Mouse (Mus musculus) CH12.LX (cell line): ENCODE results near the gene Arrdc1. TPM values are rescaled to one million over a fixed set of nuclear protein-coding genes. Genes with fewer than 3 reads are reported as not detected.
A peak's percentile ranks its signal among the peaks of the same experiment; 100 is the strongest.

ENCODE experiments used
- DNase-seq: peaks from one replicate; pipeline ENCODE4 v3.0.0-alpha.2; 2013; ENCODE audit errors: extremely low read depth
- H3K27ac ChIP-seq: 2 replicates; pipeline ENCODE4 v1.5.1; 2012; ENCODE audit warnings: low read depth, mild to moderate bottlenecking, control low read depth, moderate library complexity; ENCODE audit not compliant: insufficient read depth
- H3K27me3 ChIP-seq: replicated peaks from 2 replicates; pipeline ENCODE3; 2012; ENCODE audit warnings: inconsistent platforms
- H3K36me3 ChIP-seq, 2 experiments: replicated peaks in 1 of 2; 2 replicates each; pipeline versions ENCODE3 to v1.6.1; 2012; ENCODE audit warnings: inconsistent platforms in 1 of 2, low read length in 1 of 2, mild to moderate bottlenecking in 1 of 2, mixed read lengths in 1 of 2, moderate library complexity in 1 of 2; ENCODE audit not compliant: control insufficient read depth in 1 of 2, insufficient read depth in 1 of 2
- H3K4me1 ChIP-seq, 2 experiments: 2 replicates each; pipeline ENCODE4 v1.6.1; 2012; ENCODE audit warnings: inconsistent platforms in 1 of 2, moderate library complexity in 1 of 2; ENCODE audit not compliant: insufficient read depth in 2 of 2, control insufficient read depth in 1 of 2
- H3K4me2 ChIP-seq: 2 replicates; pipeline ENCODE4 v1.6.1; 2012; ENCODE audit warnings: low read depth, mild to moderate bottlenecking, control low read depth; ENCODE audit not compliant: poor library complexity, insufficient read depth, severe bottlenecking
- H3K4me3 ChIP-seq, 3 experiments: fragments of 150-350 bp in 1 of 3; sonication (generic) in 1 of 3; replicated peaks in 1 of 3; 2 replicates each; pipeline versions ENCODE3 to v1.5.1; 2011 to 2012; ENCODE audit warnings: low read depth in 2 of 3, low read length in 2 of 3, mild to moderate bottlenecking in 2 of 3, moderate library complexity in 2 of 3, control low read depth in 1 of 3, improper control_type of control experiment in 1 of 3, inconsistent platforms in 1 of 3, mixed read lengths in 1 of 3; ENCODE audit not compliant: poor library complexity in 1 of 3
- H3K79me2 ChIP-seq: replicated peaks from 2 replicates; pipeline ENCODE4 v1.6.1; 2012; ENCODE audit warnings: mild to moderate bottlenecking, moderate library complexity; ENCODE audit not compliant: control insufficient read depth, poor library complexity, insufficient read depth, severe bottlenecking; ENCODE audit errors: extremely low read depth
- H3K9ac ChIP-seq: 2 replicates; pipeline ENCODE4 v1.6.1; 2012; ENCODE audit warnings: low read depth, mild to moderate bottlenecking, control low read depth, moderate library complexity; ENCODE audit not compliant: insufficient read depth
- H3K9me3 ChIP-seq: replicated peaks from 2 replicates; pipeline ENCODE3; 2012; ENCODE audit warnings: low read length, inconsistent platforms, mixed read lengths
- BHLHE40 ChIP-seq: IDR thresholded peaks from 2 replicates; pipeline ENCODE4 v1.6.1; 2011; ENCODE audit warnings: mild to moderate bottlenecking, low read depth, low read length, improper control_type of control experiment
- CHD1 ChIP-seq: IDR thresholded peaks from 2 replicates; pipeline ENCODE4 v1.6.1; 2012; ENCODE audit warnings: low read depth, low read length, improper control_type of control experiment, inconsistent platforms
- CHD2 ChIP-seq: IDR thresholded peaks from 2 replicates; pipeline ENCODE4 v1.6.1; 2011; ENCODE audit warnings: low read length, improper control_type of control experiment
- E2F4 ChIP-seq: IDR thresholded peaks from 2 replicates; pipeline ENCODE4 v1.6.1; 2011; ENCODE audit warnings: low read depth, low read length, improper control_type of control experiment; ENCODE audit not compliant: insufficient replicate concordance
- ELF1 ChIP-seq: IDR thresholded peaks from 2 replicates; pipeline ENCODE4 v1.6.1; 2014; ENCODE audit warnings: low read depth, mild to moderate bottlenecking, inconsistent platforms, low read length, improper control_type of control experiment
- EP300 ChIP-seq: IDR thresholded peaks from 2 replicates; pipeline ENCODE4 v1.6.1; 2011; ENCODE audit warnings: low read length, improper control_type of control experiment
- ETS1 ChIP-seq: conservative IDR thresholded peaks from 2 replicates; pipeline ENCODE4 v1.6.1; 2012; ENCODE audit warnings: low read depth, mild to moderate bottlenecking, inconsistent platforms, low read length, improper control_type of control experiment, moderate library complexity
- GABPA ChIP-seq: IDR thresholded peaks from 2 replicates; pipeline ENCODE4 v1.6.1; 2012; ENCODE audit warnings: low read depth, low read length, improper control_type of control experiment, inconsistent platforms; ENCODE audit not compliant: insufficient replicate concordance
- HCFC1 ChIP-seq: IDR thresholded peaks from 2 replicates; pipeline ENCODE4 v1.6.1; 2012; ENCODE audit warnings: low read depth, mild to moderate bottlenecking, inconsistent platforms, low read length, improper control_type of control experiment
- IRF4 ChIP-seq: IDR thresholded peaks from 2 replicates; pipeline ENCODE4 v1.6.1; 2014; ENCODE audit warnings: low read depth, mild to moderate bottlenecking, inconsistent platforms, low read length, improper control_type of control experiment
- JUN ChIP-seq: IDR thresholded peaks from 2 replicates; pipeline ENCODE4 v1.6.1; 2011; ENCODE audit warnings: low read depth, mild to moderate bottlenecking, low read length, improper control_type of control experiment, moderate library complexity; ENCODE audit not compliant: insufficient read depth
- JUND ChIP-seq: conservative IDR thresholded peaks from 2 replicates; pipeline ENCODE4 v1.6.1; 2011; ENCODE audit warnings: low read depth, low read length, improper control_type of control experiment
- KAT2A ChIP-seq: IDR thresholded peaks from 2 replicates; pipeline ENCODE4 v1.6.1; 2012; ENCODE audit warnings: low read length, improper control_type of control experiment, inconsistent platforms; ENCODE audit not compliant: insufficient replicate concordance
- MAFK ChIP-seq: IDR thresholded peaks from 2 replicates; pipeline ENCODE4 v1.6.1; 2011; ENCODE audit warnings: low read length, improper control_type of control experiment; ENCODE audit not compliant: insufficient replicate concordance
- MAX ChIP-seq: IDR thresholded peaks from 2 replicates; pipeline ENCODE4 v1.6.1; 2011; ENCODE audit warnings: low read length, improper control_type of control experiment
- MAZ ChIP-seq: IDR thresholded peaks from 2 replicates; pipeline ENCODE4 v1.6.1; 2012; ENCODE audit warnings: low read depth, mild to moderate bottlenecking, inconsistent platforms, low read length, improper control_type of control experiment, moderate library complexity
- MEF2A ChIP-seq: IDR thresholded peaks from 2 replicates; pipeline ENCODE4 v1.6.1; 2014; ENCODE audit warnings: low read depth, mild to moderate bottlenecking, inconsistent platforms, low read length, improper control_type of control experiment, borderline replicate concordance
- MXI1 ChIP-seq: IDR thresholded peaks from 2 replicates; pipeline ENCODE4 v1.6.1; 2011; ENCODE audit warnings: mild to moderate bottlenecking, low read depth, low read length, improper control_type of control experiment
- MYC ChIP-seq: IDR thresholded peaks from 2 replicates; pipeline ENCODE4 v1.6.1; 2011; ENCODE audit warnings: low read depth, mild to moderate bottlenecking, improper control_type of control experiment, low read length
- NRF1 ChIP-seq: IDR thresholded peaks from 2 replicates; pipeline ENCODE4 v1.6.1; 2014; ENCODE audit warnings: low read depth, mild to moderate bottlenecking, inconsistent platforms, low read length, improper control_type of control experiment, moderate library complexity
- PAX5 ChIP-seq: IDR thresholded peaks from 2 replicates; pipeline ENCODE4 v1.6.1; 2012; ENCODE audit warnings: low read length, inconsistent platforms, mixed read lengths
- POLR2A ChIP-seq: IDR thresholded peaks from 2 replicates; pipeline ENCODE4 v1.6.1; 2011; ENCODE audit warnings: low read depth, mild to moderate bottlenecking, improper control_type of control experiment, low read length
- RCOR1 ChIP-seq: conservative IDR thresholded peaks from 2 replicates; pipeline ENCODE4 v1.6.1; 2012; ENCODE audit warnings: low read depth, mild to moderate bottlenecking, inconsistent platforms, low read length, improper control_type of control experiment
- SIN3A ChIP-seq: IDR thresholded peaks from 2 replicates; pipeline ENCODE4 v1.6.1; 2012; ENCODE audit warnings: low read length, improper control_type of control experiment, inconsistent platforms
- SMC3 ChIP-seq: IDR thresholded peaks from 2 replicates; pipeline ENCODE4 v1.6.1; 2011; ENCODE audit warnings: low read depth, low read length, improper control_type of control experiment
- TBP ChIP-seq: conservative IDR thresholded peaks from 2 replicates; pipeline ENCODE4 v1.6.1; 2011; ENCODE audit warnings: low read depth, low read length, improper control_type of control experiment
- TCF12 ChIP-seq: IDR thresholded peaks from 2 replicates; pipeline ENCODE4 v1.6.1; 2014; ENCODE audit warnings: low read depth, mild to moderate bottlenecking, inconsistent platforms, low read length, improper control_type of control experiment
- ZC3H11A ChIP-seq: IDR thresholded peaks from 2 replicates; pipeline ENCODE4 v1.6.1; 2012; ENCODE audit warnings: low read depth, mild to moderate bottlenecking, inconsistent platforms, low read length, improper control_type of control experiment
- ZKSCAN1 ChIP-seq: IDR thresholded peaks from 2 replicates; pipeline ENCODE4 v1.6.1; 2012; ENCODE audit warnings: low read depth, inconsistent platforms, low read length, improper control_type of control experiment, borderline replicate concordance
- ZMIZ1 ChIP-seq: IDR thresholded peaks from 2 replicates; pipeline ENCODE4 v1.6.1; 2012; ENCODE audit warnings: low read depth, mild to moderate bottlenecking, inconsistent platforms, low read length, improper control_type of control experiment
- ZNF384 ChIP-seq: IDR thresholded peaks from 2 replicates; pipeline ENCODE4 v1.6.1; 2012; ENCODE audit warnings: low read depth, low read length, improper control_type of control experiment, inconsistent platforms
- dilution Hi-C: fragments of 300-500 bp; cut with MboI; formaldehyde crosslinking; loops from 2 replicates; pipeline ENCODE4 v1.14.3; 2020; ENCODE audit warnings: low sequenced_read_pairs; ENCODE audit not compliant: extremely low pct_unique_long_range_greater_than_20kb, extremely low pct_ligation_motif_present
- in situ Hi-C: fragments of 300-500 bp; cut with MboI; formaldehyde crosslinking; loops from 3 replicates; pipeline ENCODE4 v1.14.3; 2019; ENCODE audit warnings: low sequenced_read_pairs, low pct_ligation_motif_present, low pct_unique_long_range_greater_than_20kb, mixed read lengths
- polyA plus RNA-seq: library from polyadenylated mRNA; unstranded; fragments of >175 nt; gene quantifications from 2 replicates; pipeline ENCODE4 v1.2.1, GENCODE M21; 2012; ENCODE audit warnings: low read depth; ENCODE audit not compliant: insufficient read length
- total RNA-seq, 2 experiments: library from RNA; depleted of rRNA; stranded (reverse); fragments of 300-350 nt in 1 of 2; fragments of >200 nt in 1 of 2; gene quantifications; 2 replicates each; pipeline ENCODE4 v1.2.3; 2012 to 2014

Gene Arrdc1
- total and polyA plus RNA-seq, 3 experiments: 24.6 to 32.8 (median 31.5) TPM

DNA sequence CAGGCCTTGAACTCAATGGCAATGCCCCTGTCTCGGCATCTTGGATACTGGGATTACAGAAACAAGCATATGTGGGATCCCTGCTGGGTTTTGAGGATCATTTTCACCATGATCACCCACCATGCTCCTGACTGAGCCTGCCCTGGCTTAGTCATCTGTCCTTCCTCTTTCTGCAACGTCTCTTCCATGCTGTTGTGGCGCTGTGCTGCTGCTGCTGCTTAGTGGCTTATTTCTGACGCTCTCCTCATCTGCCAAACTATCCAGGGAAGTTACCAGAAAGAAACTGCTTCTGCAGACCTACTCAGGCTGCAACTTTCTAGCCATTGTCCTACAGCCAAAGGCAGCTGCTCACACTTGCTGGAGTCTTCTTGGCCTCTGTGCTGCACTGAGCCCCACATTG lies 35.3 kb upstream of the Arrdc1 start:
- TF ChIP-seq KAT2A (no peak), MYC (no peak)
- no peaks in the 10 kb centered on the region for H3K27me3 ChIP-seq
- dilution Hi-C loops (no loop called here), in situ Hi-C loops (no loop called here)
- H3K27ac ChIP-seq: no peak overlapping the region
- H3K9me3 ChIP-seq: no peaks in the 10 kb centered on the region
- H3K4me1 ChIP-seq: peaks cover 2 to 17% of the 10 kb centered on the region in 2 experiments; a peak in 3 of 4 replicates
- H3K9ac ChIP-seq: no peak overlapping the region
- no peak overlapping the region for H3K4me3 ChIP-seq
- peaks cover 58 to 80% of the 10 kb centered on the region in 2 experiments for H3K36me3 ChIP-seq
- no peak overlapping the region for H3K4me2 ChIP-seq
- 0 out of 2 replicates have a peak, but pooled peaks cover 5% of the 10 kb centered on the region for H3K79me2 ChIP-seq
- DNase-seq: no peak

DNA sequence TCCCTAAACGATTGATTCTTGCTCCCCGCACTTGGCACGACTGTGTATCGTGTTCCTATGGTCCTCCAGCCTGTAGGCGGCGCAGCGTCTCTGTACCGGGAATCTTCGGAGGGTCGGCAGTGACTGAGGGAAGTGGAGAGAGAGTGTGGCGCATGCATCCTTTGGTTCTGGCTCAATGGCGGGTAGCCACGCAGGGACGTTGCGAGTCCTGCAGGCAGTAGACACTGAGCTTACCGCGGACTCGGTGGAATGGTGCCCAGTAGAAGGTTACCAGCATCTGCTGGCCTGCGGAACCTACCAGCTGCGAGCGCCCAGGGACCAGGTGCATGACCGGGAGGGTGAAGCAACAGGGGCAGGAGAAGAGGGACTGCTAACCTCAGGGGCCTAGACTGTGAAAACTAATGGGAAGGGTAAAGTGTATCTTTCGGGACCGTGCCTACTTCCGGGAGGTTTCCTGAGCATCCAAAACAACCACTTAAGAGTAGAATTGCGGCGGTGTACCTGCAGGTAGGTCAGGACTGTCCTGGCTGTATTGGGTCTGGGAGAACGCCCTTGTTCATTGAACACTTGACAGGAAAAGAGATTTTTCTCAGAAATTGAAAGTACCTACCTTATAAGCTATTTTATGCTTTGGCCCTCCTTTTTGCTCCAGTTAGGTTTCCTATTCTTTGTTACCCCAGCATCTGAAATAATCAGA lies 27.4 kb upstream of the Arrdc1 start, which contains the start of gene Dph7:
TSS of gene Dph7 (plus strand) at position 97 of the 697 bp plus-strand sequence.
- Histone ChIP-seq H3K9me3 (no peaks in the 10 kb centered on the region), H3K36me3 (peaks cover 52 to 76% of the 10 kb centered on the region in 2 experiments), H3K9ac (peak within 1 kb of the TSS; percentile 91), H3K79me2 (peaks cover 20% of the 10 kb centered on the region), H3K4me3 (peak within 1 kb of the TSS; percentile 61 to 97 (median 96)), H3K4me2 (peak within 1 kb of the TSS; percentile 82), H3K27me3 (no peaks in the 10 kb centered on the region), H3K4me1 (peaks cover 0 to 19% of the 10 kb centered on the region in 2 experiments; a peak in 2 of 4 replicates), H3K27ac (peak within 1 kb of the TSS; percentile 18; the same call in 1 of the 2 replicates)
- DNase-seq: peak; percentile 89
- in situ Hi-C loops (no loop called here), dilution Hi-C loops (no loop called here)
- TF ChIP-seq SIN3A: peak; percentile 50; the same call in 1 of the 2 replicates
- TF ChIP-seq ZNF384: no peak
- TF ChIP-seq JUN: no peak
- peak; percentile 67 for TF ChIP-seq NRF1
- TF ChIP-seq CHD1: no peak
- peak; percentile 93 for TF ChIP-seq MXI1
- TF ChIP-seq ETS1: no peak
- peak; percentile 92 for TF ChIP-seq POLR2A
- TF ChIP-seq ZMIZ1: no peak; the same call in 1 of the 2 replicates
- peak; percentile 43; the same call in 1 of the 2 replicates for TF ChIP-seq MEF2A
- peak; percentile 68; the same call in 1 of the 2 replicates for TF ChIP-seq ELF1
- no peak for TF ChIP-seq PAX5
- peak; percentile 28; the same call in 1 of the 2 replicates for TF ChIP-seq CHD2
- no peak for TF ChIP-seq ZKSCAN1
- TF ChIP-seq MAFK: no peak
- TF ChIP-seq EP300: no peak
- no peak for TF ChIP-seq RCOR1
- TF ChIP-seq BHLHE40: peak; percentile 43; the same call in 1 of the 2 replicates
- no peak for TF ChIP-seq JUND
- TF ChIP-seq MAZ: 0 out of 2 replicates have a peak, but pooled peaks have one; percentile 65
- peak; percentile 82 for TF ChIP-seq HCFC1
- TF ChIP-seq IRF4: peak; percentile 78; the same call in 1 of the 2 replicates
- TF ChIP-seq GABPA: peak; percentile 81
- TF ChIP-seq MAX: peak; percentile 79
- TF ChIP-seq TCF12: peak; percentile 91
- TF ChIP-seq SMC3: peak; percentile 36
- TF ChIP-seq MYC: peak; percentile 91
- peak; percentile 87 for TF ChIP-seq TBP
- TF ChIP-seq E2F4: no peak
- TF ChIP-seq ZC3H11A: no peak
